Mouse (Mus musculus): ENCODE measurements at regions not wholly inside any gene's neighbourhood (a gene's known extent, or its start where the extent isn't known, plus 50 kb on each side); places are given as distances from the start of the nearest gene placed in this dataset.
A peak's percentile ranks its signal among the peaks of the same experiment; 100 is the strongest.

DNA sequence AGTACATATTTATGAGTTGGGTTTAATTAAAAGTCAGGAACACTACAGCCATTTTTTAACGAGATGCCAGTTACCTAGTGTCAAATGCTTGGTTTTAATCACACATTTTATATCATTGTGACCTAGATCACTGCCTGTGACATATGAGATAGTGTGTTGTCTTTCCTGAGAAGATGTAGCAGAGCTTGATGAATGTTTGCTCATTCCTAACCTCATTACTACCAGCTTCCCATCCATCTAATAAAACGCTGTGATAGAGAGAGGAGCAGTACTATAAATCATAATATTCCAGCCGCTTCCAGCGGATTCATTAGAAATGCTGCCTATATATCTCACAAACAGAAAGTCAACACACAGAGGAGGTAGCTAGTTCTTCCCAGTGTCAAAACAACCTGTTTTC is 163.6 kb downstream of the Aldoart1 start:
- no peak for DNase-seq (ENCODE audit: low read depth, low spot score)

DNA sequence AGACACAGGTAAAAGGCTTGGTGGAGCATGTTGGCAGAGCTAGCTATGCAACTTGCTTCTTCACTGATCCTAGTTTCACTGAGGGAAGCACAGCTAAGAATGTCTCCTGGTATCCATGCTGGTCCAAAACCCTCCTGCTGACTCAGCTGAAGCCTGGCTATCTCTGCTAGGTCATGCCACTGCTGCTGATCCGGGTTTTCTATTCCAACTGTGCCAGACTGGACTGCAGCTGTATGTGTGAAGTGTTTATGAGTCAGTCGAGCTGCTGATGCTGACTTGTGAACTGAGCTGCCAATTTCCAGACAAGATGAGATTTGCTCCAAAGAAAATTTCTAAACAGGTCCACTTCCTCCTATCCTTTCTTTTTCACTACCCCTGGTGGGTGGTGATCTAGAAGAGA is 178.4 kb downstream of the Aldoart1 start:
- no peak for DNase-seq (ENCODE audit: low read depth, low spot score)

DNA sequence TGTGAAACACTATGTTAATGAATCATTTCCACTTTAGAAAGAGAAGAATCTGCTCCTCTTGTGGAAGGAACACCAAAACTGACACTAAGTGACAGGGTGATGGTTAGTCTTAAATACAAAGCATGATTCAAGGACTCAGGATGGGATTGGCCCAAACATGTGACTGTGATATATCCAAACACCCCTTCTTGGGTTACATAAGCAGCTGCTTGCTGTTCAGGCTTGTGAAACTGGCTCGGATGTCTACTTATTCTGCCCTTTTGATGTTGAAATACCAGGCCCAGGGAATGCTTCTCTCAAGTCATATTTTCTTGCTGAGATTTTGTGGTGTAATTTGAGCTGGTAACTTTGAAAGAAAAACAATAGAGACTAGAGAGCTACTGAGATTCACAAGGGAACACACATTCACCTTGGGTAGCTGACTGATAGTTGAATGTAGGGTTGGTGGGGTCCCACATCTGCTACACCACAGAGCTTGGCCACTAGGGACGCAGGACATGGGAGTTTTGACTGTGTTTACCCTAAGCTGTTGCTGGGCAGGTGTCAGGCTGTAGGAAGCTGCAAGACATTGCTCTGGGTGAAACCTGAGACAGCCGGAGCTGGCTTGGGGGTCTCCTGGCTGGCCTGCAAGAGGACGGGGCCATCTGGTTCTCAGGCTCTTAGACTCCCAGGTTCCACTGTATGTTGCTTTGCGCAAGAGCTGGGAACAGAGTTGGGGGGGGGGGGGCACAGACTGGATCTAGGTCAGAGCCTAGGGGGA is 180.6 kb downstream of the Aldoart1 start:
- no peak for DNase-seq (ENCODE audit: low read depth, low spot score)

DNA sequence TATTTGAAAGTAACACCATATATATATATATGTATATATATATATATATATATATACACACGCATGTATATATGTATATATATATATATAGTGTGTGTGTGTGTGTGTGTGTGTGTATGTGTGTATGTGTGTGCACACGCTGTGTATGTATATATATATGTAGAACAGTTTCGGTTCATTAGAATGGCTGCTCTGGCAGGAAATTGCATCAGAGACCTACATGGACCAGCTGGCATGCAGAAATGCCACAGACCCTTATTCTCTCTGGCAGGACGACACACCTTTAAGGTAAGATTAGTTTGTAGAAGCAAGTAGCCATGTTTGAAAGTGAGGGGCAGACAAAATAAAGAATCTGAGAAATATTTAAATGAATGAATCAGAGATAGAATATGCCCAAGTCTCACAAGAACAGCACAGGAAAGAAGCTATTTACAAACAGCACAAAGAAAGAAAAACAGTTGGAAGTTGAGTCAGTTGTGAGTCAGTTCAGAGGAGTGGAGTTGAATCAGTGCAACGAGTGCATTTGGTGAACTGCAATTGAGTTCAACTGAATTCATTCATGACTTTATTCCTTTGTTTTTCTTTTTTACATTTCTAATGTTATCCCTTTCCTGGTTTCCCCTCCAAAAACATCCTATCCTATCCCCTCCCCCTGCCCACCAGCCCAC is 182.5 kb downstream of the Aldoart1 start:
- DNase-seq (ENCODE audit: low read depth, low spot score), result no peak

DNA sequence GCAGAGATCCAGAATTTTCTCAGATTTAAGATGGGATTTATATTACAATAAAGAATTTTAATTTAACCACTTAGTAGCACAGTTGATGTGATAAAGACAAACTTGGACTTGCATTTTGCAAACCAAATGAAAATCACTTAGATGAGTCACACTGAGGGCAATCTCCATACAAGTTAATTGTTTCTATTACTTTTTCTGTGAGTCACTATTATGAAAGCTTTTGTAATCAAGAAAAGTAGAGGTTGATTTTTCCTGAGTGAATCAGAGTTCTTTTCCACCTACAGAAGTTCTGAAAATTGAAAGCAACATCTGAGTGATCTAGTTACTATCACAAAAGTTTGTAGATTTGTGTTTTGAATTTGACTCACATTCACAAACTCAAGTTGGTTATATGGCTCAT is 188.1 kb downstream of the Aldoart1 start:
- DNase-seq (ENCODE audit: low read depth, low spot score), result no peak

DNA sequence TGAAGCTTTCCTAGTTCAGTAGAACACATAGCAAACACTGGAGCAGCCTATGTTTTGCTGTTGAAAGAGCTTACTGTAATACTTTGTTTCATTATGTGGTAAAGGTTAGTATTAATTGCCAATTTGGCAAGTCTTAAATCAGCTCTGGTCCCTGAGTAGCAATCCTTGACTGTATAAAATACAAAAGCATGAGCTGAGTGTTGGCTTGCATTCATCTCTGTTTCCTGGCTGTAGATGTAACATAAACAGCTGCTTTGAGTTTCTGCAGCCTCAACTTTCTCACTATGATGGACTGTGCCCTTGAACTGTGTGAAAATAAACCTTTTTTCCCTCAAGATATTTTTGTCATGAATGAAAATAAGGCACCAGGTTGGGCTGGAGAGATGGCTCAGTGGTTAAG is 190.0 kb downstream of the Aldoart1 start:
- DNase-seq (ENCODE audit: low read depth, low spot score), result no peak

DNA sequence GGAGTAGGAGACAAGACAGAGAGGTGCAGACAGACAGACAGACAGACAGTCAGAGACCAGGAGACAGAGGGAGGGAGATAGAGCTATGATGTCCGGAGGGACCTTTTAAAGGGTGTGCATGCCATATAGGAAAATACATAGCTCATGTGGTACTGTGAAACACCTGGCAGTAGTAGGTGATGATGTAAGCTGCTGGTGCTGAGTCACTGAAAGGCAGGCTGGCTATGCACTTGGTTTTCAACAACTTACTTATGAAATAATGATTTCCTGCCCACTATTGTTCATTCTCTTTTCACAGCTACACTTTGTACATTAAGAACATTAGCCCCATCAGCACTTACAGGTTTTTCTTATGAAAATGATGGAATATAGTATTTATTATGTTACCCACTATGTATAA is 196.2 kb downstream of the Aldoart1 start:
- no peak for DNase-seq (ENCODE audit: low read depth, low spot score)

DNA sequence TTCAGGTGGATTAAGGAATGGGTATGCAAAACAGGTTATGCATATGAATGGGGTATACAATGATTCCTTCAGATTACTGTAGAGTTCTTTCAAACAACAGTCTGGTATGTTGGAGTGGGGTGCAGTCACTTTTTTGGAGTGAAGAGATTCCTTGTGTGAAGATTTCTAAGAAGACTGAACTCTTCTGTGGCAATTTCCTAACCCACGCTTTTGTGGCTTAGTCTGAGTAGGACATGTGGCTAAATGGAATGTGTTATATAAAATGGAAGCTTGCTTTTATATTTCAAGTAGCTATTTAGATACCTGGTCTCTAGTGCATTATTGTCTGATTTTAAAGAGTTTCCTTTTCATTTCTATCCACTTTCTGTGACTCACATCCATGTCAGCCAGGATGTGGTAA is 205.3 kb downstream of the Aldoart1 start:
- no peak for DNase-seq (ENCODE audit: low read depth, low spot score)

DNA sequence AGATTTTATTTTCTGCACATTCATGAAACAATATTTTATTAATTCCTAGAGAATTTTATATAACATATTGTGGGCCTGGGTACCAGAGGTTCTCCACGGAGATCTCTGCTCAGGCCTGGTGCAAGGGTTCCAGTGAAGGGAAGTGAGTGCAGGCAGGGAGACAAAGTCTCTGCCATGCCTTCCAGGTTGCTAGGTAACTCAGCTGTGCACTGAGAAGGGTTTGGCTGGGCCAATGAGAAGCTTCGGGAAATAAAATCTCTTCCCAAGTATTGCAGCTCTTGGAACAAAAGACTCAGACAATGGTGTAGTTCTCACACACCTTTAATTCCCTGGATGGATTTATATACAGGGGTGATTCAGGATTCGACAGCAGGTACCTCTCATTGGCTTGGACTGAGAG is 223.0 kb downstream of the Aldoart1 start:
- DNase-seq (ENCODE audit: low read depth, low spot score), result no peak

DNA sequence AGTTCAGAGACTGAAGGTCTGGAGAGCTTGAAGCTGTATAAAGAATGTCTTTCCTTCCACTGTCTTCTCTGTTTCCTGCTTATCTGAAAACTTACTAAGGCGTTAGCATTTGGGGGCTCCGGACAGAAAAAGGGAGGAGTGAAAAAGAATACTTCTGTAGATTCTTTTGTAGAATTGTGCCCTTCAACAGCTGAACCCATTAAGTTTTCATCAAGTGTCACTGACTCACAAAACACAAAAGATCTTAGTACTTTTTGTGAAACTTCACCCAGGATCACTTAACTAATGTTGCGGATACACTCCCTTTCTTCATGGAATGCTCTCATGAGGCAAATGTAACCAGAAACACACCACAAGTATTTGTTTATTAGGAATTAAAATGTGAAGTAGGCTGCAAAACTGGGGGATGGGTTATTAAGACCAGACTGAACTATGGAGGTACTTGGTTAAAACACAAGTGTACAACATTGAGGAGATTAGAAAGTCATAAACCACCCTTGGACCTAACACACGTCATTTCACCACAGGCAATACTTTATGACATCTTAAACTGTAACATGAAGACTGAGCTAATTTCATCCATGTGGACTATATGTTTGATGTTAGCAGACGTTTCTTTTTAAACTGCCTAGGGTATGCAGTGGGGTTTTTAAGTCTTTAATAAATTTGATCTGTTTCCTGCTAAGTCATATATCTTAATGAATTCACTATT is 225.1 kb downstream of the Aldoart1 start:
- no peak for DNase-seq (ENCODE audit: low read depth, low spot score)

DNA sequence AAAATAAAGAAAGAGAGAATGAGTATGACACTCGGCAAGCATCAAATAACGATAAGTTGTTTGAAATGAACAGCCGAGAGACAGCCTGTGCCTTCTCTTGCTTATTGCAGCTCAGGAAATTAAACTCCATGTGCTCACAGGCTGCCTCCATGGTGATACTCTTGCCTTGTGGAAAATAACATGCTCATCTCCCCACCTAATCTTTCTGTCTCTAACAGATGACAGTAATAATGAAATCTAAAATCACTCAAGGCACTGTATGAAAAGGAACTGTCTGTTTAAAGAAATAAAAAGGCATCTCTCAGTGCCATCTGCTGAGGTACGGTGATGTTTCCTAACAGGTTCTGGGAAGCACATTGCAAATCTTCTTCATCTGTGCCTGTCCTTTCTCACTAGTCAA is 247.3 kb downstream of the Aldoart1 start:
- no peak for DNase-seq (ENCODE audit: low read depth, low spot score)

DNA sequence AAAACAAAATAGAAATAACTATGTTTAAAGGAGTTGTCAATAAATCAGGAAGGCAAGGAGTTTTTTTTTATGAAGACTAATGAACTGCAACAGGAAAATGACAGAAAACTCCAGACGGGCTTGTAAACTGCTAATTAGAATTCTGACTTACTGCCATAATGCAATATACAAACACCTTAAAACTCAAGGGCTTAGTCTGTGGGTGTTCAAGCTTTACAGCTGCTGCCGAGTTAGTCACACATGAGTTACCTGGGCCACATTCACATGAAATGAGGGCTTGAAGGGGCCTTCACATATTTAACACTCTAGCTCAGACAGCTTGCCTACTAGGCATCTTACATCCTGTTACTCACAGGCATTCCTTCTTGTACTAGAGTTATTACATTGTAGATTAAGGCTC is 256.9 kb downstream of the Aldoart1 start:
- no peak for DNase-seq (ENCODE audit: low read depth, low spot score)

DNA sequence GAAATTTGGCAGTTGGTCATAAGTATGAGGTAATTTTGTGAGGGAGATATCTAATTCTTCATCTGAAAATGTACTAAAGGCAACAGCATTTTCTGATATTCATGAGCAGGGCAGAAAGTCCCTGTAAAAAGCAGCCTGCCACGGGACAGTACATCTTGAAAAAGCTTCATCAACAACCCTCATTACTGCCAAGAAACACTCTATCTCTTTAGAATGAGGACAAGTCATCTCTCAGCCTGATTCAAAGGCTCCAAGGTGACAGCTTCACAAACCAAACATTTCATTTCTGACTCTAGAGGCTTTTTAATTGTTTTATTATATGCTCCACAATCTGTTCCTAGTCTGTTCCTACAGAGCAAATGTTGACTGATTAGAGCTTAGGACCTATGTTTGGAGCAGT is 260.3 kb downstream of the Aldoart1 start:
- no peak for DNase-seq (ENCODE audit: low read depth, low spot score)

DNA sequence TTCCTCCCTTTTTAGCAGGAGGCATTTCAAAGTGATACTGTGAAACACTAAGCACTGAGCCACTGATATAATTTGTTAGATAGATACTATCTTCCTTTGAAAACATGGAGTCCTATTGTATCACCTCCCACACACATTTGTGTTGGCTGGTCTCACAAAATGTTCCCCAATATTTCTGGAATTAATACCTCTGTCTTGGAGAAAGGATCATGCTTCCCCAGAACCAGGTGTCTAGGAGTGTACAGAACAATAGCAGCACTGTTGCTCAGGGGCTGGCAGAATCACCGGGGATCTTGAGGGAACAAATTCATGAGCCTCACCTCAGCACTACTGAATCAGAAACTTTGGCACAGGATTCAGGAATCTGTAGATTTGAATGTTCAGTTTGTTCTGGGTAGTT is 277.5 kb downstream of the Aldoart1 start:
- DNase-seq (ENCODE audit: low read depth, low spot score), result no peak

DNA sequence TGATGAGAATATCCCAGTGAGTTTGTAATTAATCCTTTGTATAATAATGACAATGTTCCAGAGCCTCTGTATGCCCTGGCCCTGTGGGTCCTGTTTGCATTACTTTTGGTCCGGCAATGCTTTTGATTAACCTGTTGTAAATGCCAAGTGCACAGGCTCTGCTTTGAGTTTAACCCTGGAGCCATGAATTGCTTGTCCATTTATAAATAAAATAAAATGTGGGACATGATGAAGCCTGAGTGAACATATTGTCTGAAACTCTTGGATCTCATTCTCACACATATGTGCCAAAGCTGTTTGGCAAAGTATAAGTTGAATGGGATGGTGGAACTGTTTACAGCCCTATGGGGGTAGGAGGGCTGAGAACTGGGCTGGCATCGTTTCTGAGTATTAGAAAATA is 280.5 kb downstream of the Aldoart1 start:
- no peak for DNase-seq (ENCODE audit: low read depth, low spot score)

DNA sequence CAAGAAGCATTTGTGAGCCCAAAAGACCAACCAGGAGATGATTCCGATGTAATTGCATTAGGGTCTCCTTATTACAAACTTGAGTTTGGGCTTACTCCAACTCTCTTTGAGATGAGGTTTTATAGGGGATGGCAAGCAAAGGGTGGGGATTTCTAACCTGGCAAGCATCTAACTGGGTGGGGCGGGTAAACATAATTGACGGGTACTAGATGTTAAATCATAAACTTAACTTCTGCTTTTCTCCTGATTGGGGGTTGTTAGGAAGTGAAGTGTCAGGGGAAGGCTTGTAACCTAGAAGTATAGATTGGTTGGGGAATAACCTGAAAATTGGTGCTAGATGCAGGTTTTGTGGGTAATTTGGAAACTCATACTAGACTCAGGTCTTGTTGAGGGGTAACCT is 287.2 kb downstream of the Aldoart1 start:
- peak; percentile 9 for DNase-seq (ENCODE audit: low read depth, low spot score)

DNA sequence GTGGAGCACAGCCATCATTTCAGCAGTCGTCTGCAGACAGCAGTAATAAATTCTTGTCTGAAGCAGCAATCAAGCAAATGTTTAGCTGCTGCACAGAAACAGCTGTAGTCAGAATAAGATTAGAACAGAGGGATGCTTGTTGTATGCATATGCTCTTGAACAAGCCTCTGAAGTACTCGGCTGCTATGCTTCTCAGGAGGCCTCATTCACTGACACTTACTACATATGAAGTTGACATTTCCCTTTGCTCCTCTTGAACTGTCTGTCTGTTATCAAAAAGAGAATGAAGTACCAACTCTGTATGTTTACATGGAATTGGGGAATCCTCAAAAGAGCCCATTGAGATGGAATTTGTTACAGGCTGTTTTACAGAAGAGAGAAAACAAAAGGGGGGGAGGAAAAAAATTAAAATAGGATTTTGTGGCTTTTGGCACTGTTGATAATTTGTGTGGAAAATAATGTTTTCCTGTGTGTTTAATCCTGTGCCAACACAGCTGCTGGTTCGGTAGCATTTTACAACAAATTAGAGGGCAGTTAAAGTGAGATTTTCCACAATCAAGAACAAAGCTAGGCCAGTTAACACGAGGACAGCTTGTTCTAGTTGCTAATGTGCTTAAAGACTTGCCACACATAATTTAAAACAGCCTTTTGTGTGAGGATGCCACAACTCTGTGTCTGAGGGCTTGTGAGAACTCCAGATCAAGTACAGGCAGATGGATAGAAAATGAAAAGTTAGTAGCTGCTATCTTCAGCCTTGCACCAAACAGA is 289.3 kb downstream of the Aldoart1 start:
- DNase-seq (ENCODE audit: low read depth, low spot score), result no peak

DNA sequence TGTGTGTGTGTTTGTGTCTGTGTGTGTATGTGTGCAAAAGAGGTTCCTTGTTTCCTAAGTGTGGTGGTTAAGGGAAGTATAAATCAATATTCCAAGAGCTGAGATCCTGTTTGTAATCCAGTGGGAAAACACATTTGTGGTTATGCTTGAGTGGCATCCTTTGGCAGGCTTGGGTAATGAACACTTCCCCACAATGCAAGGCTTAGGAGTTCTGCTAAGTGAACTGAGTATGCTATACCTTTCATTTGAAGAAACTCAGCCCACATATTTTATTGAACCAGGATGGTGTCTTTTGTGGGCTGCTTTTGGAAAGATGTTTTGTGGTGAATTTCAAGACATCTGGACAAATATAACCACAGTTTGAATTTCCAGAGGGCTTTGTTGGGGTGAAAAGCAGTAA is 298.2 kb downstream of the Aldoart1 start:
- no peak for DNase-seq (ENCODE audit: low read depth, low spot score)

DNA sequence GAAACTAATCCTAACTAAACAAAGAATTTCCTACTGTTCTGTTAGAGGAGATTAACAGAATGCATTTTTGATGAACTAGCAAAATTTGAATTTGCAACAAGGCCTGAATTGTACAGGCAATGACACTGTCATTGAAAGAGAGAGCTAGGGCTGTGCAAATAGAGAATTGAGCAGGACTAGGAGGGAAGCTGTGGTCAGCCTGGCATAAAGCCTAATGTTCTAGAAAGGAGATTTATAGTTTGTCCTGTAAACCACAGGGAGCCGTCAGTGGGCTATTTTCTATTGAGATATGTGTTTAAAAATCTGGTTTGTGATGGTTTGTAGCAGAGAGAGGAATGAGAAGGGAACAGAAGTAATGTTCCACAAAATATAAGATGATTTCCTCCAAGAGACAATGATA is 317.9 kb downstream of the Aldoart1 start:
- no peak for DNase-seq (ENCODE audit: low read depth, low spot score)

DNA sequence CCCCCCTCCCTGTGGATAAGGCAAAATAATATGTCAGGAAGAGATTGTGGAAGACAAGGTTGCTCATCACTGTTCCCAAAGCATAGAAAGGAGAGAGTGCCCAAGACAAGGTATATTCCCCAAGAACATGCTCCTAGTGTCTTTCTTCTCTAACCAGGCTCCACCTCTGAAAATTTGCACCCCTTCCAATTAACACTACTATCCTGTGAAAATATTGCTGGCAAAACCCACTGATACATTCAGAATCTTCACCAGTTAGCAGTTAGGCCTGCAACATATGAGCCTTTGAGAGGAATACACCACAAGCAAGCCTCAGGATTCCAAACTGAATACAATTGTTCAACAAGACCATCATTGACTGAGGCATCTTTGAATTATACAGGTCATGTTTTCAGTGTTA is 323.9 kb upstream of the Tle1 start:
- no peak for DNase-seq (ENCODE audit: low read depth, low spot score)

DNA sequence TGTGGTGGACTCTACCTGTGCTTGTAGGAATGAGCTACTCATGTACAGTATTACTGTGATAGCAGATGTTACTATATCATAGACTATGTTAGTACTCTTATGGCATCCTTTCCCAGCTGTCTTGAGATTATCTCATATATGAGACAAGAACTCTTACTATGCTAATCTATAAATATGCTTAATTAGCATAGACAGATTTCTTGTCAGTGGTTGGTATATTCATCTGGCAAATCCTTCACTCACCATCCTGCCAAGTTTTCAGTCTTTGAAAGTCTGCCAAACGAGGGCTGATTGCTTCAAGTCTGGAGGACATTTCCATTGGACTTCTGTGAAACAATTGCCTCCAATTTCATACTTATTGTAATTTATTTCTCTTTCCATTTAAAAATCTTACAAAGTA is 323.4 kb upstream of the Tle1 start:
- no peak for DNase-seq (ENCODE audit: low read depth, low spot score)

DNA sequence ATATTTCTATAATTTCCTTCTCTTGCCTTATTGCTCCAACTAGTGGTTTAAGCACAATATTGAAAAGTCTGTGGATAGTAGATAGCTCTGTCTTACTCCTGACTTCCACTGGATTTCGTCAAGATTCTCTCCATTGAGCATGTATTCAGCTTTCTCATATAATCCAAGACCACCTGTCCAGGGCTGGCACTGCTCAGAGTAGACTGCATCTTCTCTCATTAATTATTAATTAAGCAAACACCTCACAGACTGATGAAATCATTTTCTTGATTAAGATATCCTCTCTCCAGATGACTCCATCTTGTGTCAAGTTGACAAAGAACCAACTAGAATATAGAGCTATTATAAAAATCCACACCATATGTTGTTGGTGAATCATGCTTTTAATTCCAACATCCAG is 310.5 kb upstream of the Tle1 start:
- DNase-seq (ENCODE audit: low read depth, low spot score), result no peak
